ENCODE assay signal across 8 mouse cellular contexts in the genomic region with DNA sequence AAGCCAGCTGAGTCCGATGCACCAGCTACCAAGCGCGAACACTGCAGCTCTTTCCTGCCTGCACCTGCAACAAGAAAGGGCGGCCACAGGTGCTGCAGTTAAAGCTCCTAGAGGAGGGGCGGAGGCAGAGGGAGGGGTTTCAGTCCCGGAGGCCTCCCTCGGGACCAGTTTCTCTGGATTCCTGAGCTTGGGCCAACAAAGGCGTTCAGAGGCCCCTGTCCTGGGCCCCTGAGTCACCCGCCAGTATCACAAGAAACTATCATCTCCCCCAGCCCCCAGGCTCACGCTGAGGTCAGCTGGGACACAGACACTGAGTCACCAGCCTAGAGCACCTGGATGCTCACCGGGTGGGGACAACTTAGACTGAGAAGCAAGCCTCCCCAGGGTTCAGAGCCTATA. TPM values are rescaled to one million over a fixed set of nuclear protein-coding genes. Genes with fewer than 3 reads are reported as not detected.
A peak's percentile ranks its signal among the peaks of the same experiment; 100 is the strongest.
DNase-seq lines count a peak whose midpoint lies in the region; ATAC-seq lines count a peak whose summit lies in the region.

Cldn4 (minus strand) TSS at position 78 of the 399 bp plus-strand sequence.

- ATAC-seq in kidney, embryonic 14.5 days (ENCODE audit: low FRiP score, low TSS enrichment) = peak; percentile 26; the same call in 1 of the 2 replicates
- no peak for ATAC-seq in megakaryocyte, adult 5-6 weeks (ENCODE audit: poor library complexity, severe bottlenecking)
- no peak for ATAC-seq in forebrain, embryonic 11.5 days (replicated peaks; ENCODE audit: low FRiP score)

- peak; percentile 87 to 89 for DNase-seq in urinary bladder, adult 18-20 months (ENCODE audit: low spot score in 2 of 2)
- no peak for DNase-seq in urinary bladder, postnatal 10 days (ENCODE audit: low spot score)
- DNase-seq in lung, postnatal 4 days = peak; percentile 69 to 82
- no peak for DNase-seq in left cerebral cortex, postnatal 25 days (ENCODE audit: low spot score in 2 of 2)
- no peak for DNase-seq in cerebellum, postnatal 36 days
- DNase-seq in forebrain, embryonic 11.5 days (ENCODE audit: low spot score) = no peak

- 6% methylated on average over 11 of the region's 11 CpGs for WGBS in kidney, embryonic 14.5 days
- 8% methylated on average over 11 of the region's 11 CpGs for WGBS in forebrain, embryonic 11.5 days

- intact Hi-C loops in left cerebral cortex, postnatal 25 days (cut with DNase I) = no loop called here

- H3K9me3 ChIP-seq in kidney, embryonic 14.5 days (ENCODE audit: control insufficient read depth, low read length) = no peaks in the 10 kb centered on the region
- no peaks in the 10 kb centered on the region for H3K9me3 ChIP-seq in forebrain, embryonic 11.5 days (ENCODE audit: control insufficient read depth, low read length)

- peak within 1 kb of the TSS; percentile 83 for H3K27ac ChIP-seq in kidney, embryonic 14.5 days (ENCODE audit: low read depth, low read length)
- no peak within 1 kb of the TSS for H3K27ac ChIP-seq in forebrain, embryonic 11.5 days (ENCODE audit: low read depth, low read length)

- H3K4me2 ChIP-seq in kidney, embryonic 14.5 days (replicated peaks; ENCODE audit: low read depth, low read length) = peak within 1 kb of the TSS; percentile 31
- H3K4me2 ChIP-seq in forebrain, embryonic 11.5 days (ENCODE audit: low read depth, low read length, severe bottlenecking) = no peak within 1 kb of the TSS

- H3K9ac ChIP-seq in kidney, embryonic 14.5 days (ENCODE audit: low read depth, low read length) = peak within 1 kb of the TSS; percentile 61
- H3K9ac ChIP-seq in forebrain, embryonic 11.5 days (ENCODE audit: low read length) = no peak within 1 kb of the TSS

- H3K27me3 ChIP-seq in kidney, embryonic 14.5 days (ENCODE audit: control insufficient read depth, insufficient read depth, low read length) = peaks cover 20% of the 10 kb centered on the region
- H3K27me3 ChIP-seq in forebrain, embryonic 11.5 days (ENCODE audit: control insufficient read depth, insufficient read depth, low read length) = peaks cover 26% of the 10 kb centered on the region

- peaks cover 12% of the 10 kb centered on the region; the same call in 1 of the 2 replicates for H3K4me1 ChIP-seq in kidney, embryonic 14.5 days (ENCODE audit: control insufficient read depth, insufficient read depth, low read length)
- peaks cover 2% of the 10 kb centered on the region; the same call in 1 of the 2 replicates for H3K4me1 ChIP-seq in forebrain, embryonic 11.5 days (replicated peaks; ENCODE audit: control insufficient read depth, insufficient read depth, low read length)

- peak within 1 kb of the TSS; percentile 37 for H3K4me3 ChIP-seq in kidney, embryonic 14.5 days (ENCODE audit: low read length)
- no peak within 1 kb of the TSS for H3K4me3 ChIP-seq in forebrain, embryonic 11.5 days (ENCODE audit: low read depth, low read length)

- no peaks in the 10 kb centered on the region for H3K36me3 ChIP-seq in kidney, embryonic 14.5 days (ENCODE audit: control insufficient read depth, insufficient read depth, low read length)
- no peaks in the 10 kb centered on the region for H3K36me3 ChIP-seq in forebrain, embryonic 11.5 days (ENCODE audit: control insufficient read depth, insufficient read depth, low read length)

RNA-seq across cellular contexts. Expression of gene Cldn4, which starts in this region (rescaled TPM):
- 73.4 and 76.1 TPM in 2 replicates for polyA plus RNA-seq in kidney, embryonic 14.5 days (2014; fragmentation: Nextera tagmentation; extraction: Ambion mirVana)
- not detected for total RNA-seq in left cerebral cortex, postnatal 25 days (2021)
- not detected in 2 replicates for total RNA-seq in megakaryocyte, adult 5-6 weeks (2015)
- not detected in 2 replicates for total RNA-seq in megakaryocyte, adult 5-6 weeks (2017)
- 5.6 and 7.0 TPM in 2 replicates for polyA plus RNA-seq in forebrain, embryonic 11.5 days (2014; fragmentation: Nextera tagmentation; extraction: Ambion mirVana)

Comparison
In these comparisons a context has a peak if more than half of its experiments do, and no peak if none do; other contexts are left out.
1. DNase-seq: peak in urinary bladder, adult 18-20 months (2 of 2) and lung, postnatal 4 days (2 of 2); none in urinary bladder, postnatal 10 days (single experiment), left cerebral cortex, postnatal 25 days (0 of 2), cerebellum, postnatal 36 days (0 of 2) and forebrain, embryonic 11.5 days (single experiment).